Mouse (Mus musculus) embryo, embryonic 11 days (tissue): ENCODE results near the gene Tnk1.

Experiments
- DNase-seq: peaks from one replicate; pipeline ENCODE4 v3.0.0-alpha.2; 2015

Tnk1 gene

DNA sequence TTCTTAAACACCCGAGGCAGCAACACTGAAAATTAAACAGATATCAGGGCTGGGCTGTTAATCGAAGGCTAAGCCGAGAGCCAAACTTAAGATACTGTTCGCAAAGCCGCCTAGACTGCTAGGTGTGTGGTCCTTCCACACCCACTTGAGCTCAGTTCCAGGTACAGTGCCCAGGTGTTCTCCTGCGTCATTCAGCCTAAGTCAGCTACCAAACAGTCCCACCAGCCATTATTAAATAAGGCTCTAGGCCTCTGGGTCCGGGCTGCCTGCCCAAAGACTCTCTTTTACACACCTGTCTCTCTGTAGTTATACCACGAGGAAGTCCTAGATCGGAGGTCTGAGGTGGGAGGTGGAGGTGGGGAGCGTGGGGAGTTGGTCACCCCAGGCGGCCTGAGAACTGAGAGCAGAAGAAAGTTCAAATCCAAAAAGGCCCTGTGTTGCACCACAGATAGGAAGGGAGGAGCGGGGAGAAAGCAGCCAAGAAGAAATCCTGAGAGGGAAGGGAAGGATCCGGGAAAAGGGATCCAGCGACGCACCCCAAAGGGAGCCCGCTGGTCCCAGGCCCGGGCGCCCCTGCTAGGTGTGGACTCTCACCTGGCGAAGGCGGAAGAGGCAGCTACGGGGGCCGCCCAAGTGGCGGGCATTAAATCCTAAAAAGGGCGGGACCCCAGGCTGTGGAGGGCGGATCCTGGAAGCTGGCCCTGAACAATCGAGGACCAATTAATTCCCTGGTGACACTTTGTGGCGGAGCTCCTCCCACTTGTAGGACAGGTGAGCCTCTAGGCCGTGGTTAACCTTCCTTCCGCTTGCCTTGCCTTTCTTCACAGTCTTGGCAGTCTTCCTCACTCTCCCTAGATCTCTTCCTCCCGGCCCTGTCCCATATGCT lies at the start of gene Tnk1:
Gene Tnk1 (minus strand): TSS at position 618 of the 886 bp plus-strand sequence.
- DNase-seq: no peak

DNA sequence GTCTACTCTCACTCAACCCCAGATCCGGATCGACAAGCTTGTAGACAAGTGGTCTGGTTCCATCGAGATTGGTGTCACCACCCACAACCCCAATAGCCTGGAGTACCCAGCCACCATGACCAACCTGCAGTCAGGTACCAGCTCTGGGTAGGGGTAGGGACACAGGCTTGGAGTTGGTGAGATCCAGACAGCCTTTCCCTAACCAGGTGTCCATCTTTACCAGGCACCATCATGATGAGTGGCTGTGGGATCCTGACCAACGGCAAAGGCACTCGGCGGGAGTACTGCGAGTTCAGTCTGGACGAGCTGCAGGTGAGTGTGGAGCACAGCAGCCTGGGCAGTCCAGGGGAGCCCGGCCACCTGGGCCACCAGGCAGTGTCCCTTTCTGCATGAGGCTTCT lies 45.8 kb upstream of the Tnk1 start:
- no peak for DNase-seq

DNA sequence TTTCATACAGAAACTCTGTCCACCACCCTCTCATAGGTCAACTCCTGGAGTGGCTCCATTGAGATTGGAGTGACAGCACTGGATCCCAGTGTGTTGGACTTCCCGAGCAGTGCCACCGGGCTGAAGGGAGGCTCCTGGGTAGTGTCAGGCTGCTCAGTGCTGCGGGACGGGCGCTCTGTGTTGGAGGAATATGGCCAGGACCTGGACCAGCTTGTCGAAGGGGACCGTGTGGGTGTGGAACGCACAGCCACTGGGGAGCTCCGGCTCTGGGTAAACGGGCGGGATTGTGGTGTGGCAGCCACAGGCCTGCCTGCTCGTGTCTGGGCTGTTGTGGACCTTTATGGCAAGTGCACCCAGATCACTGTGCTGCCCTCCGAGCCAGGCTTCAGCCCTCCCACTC lies 44.4 kb upstream of the Tnk1 start:
- DNase-seq: no peak

DNA sequence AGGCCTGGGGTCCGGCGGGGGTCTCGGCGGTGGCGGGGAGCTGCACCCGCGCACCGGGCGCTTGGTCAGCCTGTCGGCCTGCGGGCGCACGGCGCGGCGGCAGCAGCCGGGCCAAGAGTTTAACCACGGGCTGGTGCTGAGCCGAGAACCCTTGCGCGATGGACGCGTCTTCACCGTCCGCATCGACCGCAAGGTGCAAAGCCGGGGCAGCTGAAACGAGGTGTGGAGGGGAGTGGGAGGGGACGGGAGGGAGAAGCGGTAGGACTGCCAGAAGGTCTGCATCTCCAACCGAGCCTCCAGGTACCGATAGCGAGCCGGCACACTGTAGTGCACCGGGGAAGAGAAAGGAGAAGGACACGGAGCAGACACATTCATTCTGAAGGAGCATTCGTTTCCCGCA lies 43.5 kb upstream of the Tnk1 start:
- DNase-seq: no peak

DNA sequence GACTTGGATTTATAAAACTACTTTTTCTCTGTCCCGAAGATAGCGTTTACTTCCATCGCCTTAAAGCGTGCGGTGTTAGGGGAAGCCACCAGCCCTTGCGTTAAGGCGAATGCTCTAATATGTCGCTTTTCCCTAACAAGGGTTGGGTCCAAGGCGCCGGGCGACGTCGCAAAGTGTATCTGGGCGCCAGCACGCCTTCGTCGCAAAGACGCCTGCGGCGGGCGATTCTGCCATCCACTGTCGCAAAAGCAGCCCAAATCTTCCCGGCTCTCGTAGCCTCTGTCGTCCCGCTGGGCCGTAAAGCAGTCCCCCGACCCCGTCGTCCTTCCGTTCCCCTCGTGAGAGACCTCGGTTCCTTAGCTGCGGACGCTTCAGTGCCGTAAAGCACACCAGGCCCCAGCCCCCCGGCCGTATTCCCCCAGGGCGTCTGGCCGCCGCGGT lies 42.9 kb upstream of the Tnk1 start:
- DNase-seq: peak; percentile 99

DNA sequence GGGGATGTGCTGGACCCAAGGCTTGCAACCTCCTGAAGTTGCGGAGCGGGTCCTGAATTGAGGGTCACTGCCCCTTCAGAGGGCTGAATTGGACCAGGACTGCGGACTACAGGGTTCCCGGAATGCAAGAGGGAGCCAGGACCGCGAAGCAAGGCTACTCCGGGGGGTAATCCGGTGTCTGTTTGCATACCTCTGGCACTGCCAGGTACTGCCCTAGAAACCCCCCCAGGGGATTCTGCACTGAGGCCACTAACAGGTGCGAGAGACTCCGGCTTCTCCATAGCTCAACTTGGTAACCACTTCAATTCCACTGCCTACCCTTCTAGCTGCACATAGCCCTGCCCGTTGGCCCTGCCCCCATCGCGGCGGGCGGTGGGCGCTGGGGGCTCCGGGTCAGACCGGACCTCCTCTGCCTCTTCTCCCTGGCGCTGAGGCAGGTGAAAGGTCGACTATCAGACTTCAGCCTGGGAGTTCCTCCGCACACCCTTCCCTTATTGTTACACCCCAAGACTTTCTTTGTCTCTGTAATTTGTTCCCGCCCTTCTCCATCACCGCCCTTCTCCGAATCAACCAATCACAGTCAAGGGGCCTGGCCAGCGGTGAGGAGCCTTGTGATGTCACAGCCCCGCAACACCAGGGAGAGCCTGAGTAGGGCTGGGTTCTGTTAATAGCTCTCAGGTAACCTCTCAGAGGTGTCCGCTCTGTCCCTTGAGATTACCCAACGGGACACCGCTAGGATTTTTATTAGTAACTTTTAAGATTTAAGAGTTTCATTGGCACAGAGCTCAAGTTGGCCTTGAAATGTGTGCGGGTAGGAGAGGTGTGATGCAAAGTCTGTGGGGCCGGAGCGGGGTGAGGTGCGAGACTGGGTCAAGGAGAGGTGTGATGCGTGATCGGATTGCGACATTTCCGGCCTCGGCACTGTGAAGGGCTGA lies 42.2 kb upstream of the Tnk1 start, which contains the start of the genes 2810408A11Rik and Neurl4:
Gene 2810408A11Rik (minus strand): TSS at position 517 of the 935 bp plus-strand sequence.
Gene Neurl4 (plus strand): TSS at position 602 of the 935 bp plus-strand sequence.
- peak; percentile 94 for DNase-seq

DNA sequence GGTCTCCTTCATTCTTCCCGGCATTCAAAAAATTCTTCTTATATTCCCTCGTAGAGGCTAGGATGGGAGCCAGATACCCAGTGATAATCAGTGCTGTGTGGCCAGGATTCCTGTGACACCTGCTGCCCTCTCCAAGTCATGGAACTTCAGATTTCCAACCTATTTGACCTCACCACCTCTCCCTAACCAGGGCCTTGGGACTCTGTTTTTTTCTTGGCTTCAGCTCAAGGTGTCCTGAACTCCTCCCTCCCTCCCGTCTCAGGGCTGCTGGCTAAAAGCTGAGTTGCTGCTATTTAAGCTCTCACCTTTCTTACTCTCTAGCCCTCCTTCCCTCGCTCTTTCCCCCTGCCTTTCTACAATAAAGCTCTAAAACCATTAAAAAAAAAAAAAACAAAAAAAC lies 41.3 kb upstream of the Tnk1 start:
- DNase-seq: no peak

DNA sequence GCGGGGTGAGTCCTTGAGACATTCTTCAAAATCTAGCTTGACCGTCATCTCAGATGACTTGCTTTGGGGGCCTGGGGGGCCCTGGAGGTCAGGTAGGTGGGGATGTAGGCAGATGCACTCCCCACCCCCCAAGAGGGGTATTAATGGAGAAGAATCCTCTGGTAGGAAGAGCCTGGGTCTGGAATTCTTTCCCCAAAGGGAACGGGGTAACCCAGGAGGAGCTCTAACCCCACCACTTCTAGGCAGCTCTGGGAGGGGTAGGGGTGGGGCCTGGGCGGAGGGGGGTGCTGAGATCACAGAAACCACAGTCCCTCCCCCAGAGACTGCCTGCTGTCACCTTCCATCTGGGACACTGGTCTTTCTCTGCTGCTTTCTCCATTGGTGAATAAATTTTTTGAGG lies 36.8 kb upstream of the Tnk1 start, which contains the start of gene Acap1:
Gene Acap1 (minus strand): TSS at position 249 of the 400 bp plus-strand sequence.
- DNase-seq: no peak

DNA sequence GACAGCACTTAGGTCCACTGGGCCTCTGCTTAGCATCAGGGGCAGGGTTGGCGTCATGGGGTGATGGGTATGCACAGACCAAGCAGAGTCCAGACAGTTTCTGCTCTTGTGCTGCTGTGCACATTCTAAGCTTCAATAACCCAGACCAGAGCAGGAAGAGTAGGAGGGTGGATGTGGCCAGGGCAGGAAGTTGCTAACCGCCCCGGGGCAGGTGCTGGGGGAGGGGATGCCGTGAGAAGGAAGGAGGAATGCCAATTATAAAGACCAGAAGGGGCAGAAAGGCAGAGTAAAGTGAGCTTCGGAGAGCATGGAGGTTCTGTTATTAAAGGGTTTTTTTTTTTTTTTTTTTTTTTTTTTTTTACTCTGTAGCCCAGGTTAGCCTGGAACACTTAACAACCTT lies 36.1 kb upstream of the Tnk1 start:
- no peak for DNase-seq

DNA sequence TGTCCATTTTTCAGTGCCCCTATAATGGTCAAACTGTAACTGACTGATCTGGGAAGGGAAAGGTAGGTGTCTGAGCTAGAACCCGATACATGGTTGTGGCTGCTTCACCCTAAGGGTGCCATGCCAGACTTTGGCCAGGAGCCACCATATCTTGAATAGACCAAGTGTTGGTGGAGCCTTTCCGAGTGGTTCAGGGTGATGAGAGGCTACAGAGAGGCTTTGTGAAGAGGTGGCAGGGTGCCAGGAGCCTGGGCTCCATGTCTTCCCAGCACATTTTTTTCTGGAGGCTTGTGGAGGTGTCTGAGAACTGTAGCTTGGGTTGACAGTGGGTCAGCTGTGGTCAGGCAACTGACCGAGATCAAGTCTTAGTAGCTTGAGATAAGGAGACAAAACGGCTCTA lies 33.0 kb upstream of the Tnk1 start:
- DNase-seq: no peak

DNA sequence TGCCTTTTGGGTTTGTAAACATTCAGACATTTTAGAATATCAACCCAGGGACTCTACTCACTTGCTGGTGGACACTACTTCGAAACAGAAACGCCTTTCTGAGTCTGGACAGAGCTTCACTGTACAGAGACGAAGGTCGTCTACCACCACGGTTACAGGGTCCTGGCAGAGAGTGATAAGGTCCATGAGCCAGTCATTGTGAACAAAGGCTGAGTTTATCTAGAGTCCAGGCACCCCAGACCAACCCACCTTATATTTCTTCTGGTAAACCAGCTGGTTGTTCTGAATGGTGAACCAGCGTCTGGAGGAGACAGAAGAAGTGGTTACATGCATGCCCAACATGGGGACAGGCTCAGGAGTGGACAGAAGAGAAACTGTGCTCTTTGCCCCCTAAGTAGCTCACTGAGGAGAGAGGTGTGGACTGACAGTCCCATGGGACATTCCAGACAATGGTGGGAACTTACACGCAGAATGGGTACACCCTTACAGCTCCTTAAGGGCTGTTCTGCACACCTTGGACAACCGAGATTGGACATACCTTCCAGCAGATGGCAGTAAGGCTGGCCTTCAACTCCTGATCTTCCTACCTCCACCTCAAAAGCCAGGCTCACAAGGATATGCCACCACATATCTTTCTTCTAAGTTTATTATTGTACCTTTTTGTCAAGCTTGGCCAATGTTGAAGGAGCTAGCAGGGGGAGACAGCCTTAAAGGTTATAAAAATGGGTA lies 28.5 kb upstream of the Tnk1 start:
- DNase-seq: no peak

DNA sequence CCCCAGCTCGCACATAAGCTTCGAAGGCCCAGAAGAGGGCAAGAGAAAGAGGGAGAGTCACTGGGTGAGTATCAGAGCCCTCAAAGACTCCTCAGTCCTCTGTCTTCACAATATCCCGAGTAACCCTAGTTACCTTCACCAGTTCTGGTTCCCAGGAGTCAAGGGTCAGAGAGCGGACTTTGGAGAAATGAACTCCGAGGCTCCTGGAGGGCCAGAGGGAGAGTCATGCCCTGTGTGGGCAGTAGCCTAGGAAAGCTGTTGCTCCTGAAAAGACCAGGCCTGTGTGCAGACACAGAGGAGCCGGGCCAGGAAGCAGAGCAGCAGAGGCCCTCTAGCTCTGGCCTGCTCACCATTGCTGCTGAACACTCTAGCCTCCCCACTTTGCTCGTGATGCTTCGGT lies 26.1 kb upstream of the Tnk1 start:
- DNase-seq: no peak

DNA sequence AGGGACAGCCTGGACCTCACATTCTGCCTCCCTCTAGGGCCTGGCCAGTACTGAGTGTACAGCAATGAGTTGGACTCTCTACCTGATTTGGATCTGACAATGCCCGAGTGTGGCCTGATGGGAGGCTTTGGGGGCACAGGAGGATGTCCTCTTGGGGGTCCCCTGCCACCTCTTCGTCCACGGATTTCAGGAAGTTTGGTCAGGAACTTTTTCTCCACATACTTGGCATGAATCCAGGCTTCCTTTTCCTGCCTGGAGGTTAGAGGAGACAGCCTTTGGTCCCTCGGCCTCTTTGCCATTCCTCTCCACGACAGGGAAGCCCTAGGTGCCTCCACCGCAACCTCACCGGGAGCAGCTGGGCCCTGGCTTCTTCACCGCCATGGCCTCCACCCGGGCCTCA lies 25.7 kb upstream of the Tnk1 start:
- DNase-seq: no peak

DNA sequence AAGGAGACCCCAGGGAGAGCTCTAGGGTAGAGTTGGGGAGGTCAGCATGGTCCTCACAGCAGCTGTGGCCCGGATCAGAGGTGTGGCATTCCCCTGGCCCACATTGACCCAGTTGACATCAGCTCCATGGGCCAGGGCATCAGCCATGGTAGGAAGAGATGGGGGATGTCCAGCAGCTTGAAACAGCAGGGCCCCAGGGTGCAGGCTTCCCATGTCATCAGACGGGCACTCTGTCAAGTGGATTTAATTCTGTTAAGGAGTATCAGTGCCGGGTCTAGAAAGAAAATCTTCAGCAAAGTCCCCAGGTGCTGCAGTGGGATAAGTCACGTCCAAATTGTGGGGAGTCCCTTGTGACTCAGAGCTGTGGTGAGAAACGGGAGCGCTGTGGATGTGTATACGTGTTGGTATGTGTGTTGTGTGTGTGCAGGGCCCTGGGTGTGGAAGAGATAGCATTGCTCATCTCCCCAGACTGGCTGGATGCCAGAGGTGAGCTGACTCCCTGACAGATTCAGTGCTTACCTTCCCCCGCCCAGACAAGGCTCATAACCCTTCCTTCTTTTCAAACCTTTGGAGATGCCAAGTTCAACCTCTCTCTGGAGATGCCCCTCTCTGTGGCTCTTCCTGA lies 25.1 kb upstream of the Tnk1 start:
- DNase-seq: no peak

DNA sequence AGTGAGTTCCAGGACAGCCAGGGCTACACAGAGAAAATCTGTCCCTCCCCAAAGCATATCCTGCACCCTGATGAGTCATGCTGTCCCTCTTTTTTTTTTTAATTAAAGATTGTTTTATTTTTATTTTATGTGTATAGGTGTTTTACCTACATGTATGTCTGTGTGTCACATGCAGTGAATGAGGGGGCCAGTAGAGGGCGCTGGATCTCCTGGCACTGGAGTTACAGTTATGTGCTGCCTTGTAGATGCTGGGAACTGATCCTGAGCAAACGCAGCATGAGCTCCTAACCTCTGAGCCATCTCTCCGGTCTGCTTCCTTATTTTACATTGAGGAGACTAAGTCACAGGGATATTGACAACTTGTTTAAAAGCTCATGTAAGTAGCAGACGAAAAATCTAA lies 24.5 kb upstream of the Tnk1 start:
- no peak for DNase-seq

DNA sequence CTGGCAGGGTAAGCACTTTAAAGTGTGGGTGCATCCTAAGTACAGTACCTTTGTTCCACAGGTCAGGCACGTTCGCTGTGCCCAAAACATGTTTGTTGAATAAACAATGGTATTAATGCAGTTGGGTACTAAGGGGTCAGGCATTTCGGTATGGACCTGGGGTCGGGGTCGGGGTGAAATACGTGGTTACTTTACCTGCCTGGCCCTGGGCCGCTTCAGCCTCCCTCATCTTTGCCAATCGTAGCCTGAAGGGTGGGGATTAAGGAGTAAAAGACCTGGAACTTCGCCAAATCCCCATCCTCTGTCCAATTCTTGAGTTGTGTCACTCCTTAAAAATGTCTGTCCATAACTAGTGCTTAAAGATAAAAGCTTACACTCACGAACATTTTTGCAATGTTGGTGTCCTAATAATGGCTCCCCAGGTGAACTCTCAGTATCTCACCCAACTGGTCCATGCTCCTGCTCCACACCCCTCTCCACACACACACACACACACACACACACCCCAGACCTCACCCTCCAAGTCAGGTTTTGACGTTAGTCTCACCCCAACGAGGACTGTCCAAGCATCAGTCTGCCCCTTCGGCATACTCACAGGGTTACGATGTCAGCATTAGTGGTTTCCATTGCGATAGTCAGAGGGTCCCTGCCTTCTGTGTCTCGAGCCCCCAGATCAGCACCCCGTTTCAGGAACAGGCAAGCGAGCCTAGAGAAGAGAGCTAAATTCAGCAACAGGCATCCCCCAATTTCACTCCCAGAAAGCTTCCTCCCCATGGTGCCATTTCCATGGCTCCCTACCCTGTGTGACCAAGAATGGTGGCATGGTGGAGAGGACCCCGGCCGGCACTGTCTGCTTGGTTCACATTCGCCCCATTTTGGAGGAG lies 23.5 kb upstream of the Tnk1 start:
- DNase-seq: no peak

DNA sequence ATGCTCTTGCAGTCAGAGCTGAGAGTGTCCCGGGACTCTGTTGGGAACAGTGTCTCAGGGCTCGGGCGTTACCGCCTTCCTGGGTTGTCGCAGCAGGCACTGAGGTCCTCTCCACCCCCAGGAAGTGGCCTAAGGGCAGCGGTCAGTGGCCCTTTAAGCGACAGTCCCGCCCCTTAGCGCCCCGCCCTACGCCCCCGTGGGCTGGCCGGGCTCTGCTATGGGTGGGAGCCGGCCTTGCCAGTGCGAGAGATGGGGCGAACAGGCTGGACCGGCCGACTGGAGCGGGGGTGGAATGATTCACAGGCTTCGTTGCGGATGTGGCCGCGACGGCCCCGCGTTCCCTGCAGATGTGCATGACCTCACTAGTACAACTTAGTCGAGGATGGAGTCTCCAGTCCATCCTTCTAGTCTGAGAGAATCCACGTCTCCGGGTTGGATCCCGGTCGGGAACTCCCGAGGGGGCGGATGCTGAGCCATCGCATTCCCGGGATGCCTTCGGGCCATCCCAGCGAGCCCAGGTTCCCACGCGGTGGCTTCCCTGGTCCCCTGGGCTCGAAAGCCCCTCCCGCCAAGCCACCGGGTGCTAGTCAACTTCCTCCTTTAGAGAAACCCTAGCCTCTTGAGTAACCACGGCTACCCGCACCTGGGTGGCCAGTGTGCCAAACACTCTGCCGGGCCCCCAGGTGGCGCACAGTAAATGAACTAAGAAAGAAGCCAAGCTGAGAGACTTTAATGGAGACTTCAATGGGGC lies 22.5 kb upstream of the Tnk1 start, which contains the start of gene Kctd11:
Gene Kctd11 (minus strand): TSS at position 554 of the 751 bp plus-strand sequence.
- peak; percentile 89 for DNase-seq

DNA sequence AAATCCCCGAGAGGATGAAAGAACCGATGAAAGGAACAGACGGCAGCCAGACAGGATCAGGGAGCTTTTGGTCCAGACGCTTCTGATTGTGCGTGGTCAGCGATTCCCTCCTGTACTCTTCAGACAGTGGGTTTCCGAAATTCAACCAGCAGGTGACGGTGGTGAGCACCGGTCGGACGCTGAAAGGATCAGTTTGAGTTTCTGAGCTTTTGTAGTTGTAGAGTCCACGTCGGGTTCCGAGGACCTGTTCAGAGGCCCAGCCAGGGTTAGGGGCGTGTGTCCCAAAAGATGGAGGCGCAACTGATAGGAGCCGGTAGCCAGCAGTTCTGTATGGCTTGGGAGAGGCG lies 21.9 kb upstream of the Tnk1 start:
- peak; percentile 89 for DNase-seq

DNA sequence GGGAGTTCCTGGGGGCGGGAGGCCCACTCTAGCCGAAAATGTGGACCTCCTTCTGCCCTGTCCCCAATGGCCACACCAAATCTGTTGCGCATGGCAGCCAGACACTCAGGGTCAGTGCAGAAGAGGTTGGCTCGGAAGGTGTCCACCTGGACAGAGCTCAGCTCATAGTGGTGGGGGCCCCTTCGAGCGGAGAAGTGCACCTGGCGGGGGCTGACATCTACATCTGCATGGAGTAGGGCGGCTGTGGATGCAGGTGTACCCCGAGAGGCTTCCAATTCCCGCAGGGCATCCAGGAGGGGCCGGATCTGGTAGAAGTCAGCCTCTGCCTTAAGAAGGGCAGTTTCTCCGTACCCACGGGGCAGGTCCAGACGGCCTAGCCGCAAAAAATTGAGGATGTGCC lies 21.2 kb upstream of the Tnk1 start:
- DNase-seq: no peak

DNA sequence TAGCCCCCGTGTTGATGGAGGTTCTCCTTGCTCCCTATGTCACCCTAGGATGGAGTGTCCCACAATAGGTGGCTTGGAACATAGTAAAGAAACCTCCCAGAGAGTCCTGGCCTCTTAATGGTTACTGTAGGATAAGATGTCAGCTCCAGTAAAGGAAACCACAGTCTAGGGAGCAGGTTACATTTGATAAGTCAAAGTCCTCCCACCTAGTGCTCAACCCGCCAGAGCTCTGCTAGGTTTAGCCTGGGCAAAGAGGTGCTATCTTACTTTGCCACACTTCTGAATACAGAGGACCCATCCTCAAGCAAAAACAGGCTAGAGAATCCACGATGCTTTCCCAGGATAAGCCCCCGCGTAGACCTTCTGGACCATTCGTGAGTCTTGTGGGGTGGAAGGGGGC lies 20.4 kb upstream of the Tnk1 start:
- no peak for DNase-seq

DNA sequence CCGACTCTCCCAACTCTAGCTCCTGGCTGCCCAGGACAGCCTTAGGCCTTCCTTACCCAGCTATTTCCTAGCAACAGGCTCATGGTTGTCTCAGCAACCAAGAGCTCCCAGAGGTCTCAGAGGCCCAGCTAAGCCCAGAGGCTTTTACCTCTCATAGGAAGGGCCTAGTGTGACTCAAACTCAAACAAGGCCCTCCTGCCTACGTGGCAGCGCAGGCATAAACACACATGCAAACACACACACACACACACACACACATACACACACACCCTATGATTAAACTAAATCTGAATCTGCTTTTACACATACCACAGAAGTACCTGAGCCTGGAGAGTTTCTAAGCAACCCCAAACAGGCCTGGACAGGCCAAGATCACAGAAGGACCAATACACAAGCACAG lies 19.9 kb upstream of the Tnk1 start:
- DNase-seq: no peak
